Mouse (Mus musculus) testis, postnatal 14 days (tissue): ENCODE results near the gene Dio1.

Experiments used
- DNase-seq: peaks from one replicate; pipeline ENCODE4 v3.0.0; 2021; ENCODE audit warnings: low spot score

The Dio1 gene

DNA sequence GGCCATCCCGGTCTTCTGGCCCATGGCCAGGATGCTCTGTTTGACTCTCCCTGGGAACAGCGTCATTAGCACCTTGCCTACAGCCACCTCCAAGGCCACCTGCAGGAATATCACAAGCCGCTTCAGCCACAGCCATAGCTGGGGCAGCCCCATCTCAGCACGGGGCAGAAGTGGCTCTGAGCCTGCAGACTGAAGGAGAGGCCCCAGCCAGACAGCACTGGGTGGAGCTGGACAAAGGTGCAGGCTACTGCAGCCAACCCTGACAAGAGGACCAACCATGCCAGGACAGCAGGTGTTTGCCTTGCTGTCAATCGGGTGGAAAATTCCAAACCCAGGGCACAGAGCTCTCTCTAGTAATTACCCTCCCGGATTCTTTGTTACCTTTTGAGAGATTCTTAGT is at the start of gene Dio1:
Gene Dio1 (minus strand): TSS at position 204 of the 400 bp plus-strand sequence.
- DNase-seq = no peak

DNA sequence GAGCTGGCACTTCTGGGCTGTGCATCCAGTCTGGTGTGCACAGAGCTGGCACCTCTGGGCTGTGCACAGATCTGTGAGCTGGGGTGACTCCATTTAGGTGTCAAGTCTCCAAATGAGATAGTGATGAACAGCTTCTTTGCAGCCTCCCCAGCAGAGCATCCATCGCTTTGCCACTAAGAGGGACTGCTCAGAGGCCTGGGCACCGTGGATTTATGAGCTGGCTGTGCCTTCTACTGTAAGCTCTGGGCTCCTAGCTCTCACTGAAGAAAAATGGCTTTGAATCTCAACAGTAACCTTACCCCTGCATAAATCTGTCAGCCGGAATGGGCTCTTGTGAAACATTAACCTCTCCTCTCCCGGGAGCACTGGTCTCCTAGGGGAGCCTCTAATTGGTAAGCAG is 47.6 kb upstream of the Dio1 start:
- DNase-seq = no peak

DNA sequence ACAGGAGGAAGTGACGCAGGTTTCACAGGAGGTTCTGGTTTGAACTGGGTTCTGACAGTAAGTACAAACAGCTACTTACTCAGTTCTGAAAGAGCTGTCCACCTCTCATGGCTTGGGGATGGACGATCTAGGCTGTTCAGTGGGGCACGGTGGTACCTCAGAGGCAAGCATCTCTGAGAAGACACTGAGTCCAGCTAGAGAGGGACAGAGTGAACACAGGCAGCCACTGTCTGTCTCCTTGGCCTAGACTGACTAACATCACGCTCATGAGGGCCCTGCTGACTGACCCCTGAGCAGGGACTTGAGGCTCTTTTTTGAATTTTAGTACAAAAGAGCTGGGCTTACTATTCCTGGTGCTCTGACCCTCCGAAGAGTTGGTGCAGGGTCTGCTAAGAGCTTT is 47.2 kb upstream of the Dio1 start:
- DNase-seq = no peak

DNA sequence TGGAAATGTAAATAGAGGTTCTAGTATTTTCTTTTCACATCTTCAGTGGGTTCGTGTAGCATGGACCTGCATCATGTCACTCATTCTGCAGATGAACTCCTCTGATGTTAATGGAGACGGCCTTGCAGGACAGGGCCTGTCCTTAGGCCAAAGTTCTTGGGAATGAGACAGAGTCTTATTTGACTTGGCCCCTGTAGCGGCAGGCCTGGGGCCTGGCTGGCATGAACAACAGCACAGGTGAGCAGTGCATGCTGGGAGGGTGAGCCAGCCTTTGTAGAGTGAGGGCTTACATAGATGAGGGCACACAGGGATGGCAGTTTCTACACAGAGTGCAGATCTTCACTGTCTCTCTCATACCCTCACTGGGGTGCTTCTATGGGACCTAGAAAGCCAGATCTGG is 46.6 kb upstream of the Dio1 start:
- no peak for DNase-seq

DNA sequence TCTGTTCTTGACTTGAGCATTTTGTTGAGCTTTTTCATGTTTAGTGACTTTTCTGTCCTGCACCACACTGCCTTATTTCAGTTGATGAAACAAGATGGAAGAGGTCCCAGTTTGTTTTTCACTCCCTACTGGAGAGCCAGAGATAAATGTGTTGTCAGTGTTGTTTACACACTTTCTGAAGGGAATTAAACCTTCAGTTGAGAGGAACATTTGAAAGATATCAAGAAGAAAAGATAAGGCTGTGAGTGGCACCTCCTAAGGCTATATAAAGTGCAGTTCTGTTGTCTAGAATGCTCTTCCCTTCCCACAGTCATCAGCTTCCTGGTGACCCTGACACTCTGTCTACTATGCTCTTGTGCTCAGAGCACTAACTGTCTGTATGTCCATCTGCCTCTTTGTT is 44.4 kb upstream of the Dio1 start:
- no peak for DNase-seq

DNA sequence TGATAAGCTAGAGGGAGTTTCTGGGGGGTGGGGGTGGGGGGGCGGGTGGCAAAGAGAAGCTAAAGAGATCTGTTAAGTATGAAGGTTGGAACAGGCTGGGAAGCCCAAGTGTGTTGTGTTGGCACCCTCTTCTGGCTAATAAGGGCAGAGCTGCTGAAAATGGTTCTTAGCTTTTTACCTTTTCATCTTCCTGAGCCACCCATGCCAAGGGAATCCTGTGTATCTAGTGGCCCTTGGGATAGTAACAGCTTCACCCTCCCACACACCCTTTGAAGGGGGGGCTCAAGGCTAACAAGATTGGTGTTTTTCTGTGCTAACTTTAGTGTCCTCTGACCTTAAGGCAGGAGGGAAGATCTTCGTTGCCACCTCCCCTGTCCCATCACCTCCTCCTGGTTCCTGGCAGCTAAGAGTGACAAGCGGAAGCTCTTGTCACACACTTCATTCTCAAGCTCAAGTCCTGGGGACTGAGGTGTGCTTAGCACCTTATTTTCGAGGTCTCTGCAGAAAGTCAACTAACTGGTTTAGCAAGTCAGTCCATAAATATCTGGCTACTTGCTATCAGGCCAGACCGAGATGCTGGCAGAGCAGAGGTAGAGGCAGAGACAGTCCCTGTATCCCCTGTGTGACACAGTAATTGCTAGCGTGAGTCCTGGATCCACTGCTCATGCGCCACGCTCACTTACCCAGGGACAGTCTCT is 42.5 kb upstream of the Dio1 start:
- peak; percentile 61 for DNase-seq

DNA sequence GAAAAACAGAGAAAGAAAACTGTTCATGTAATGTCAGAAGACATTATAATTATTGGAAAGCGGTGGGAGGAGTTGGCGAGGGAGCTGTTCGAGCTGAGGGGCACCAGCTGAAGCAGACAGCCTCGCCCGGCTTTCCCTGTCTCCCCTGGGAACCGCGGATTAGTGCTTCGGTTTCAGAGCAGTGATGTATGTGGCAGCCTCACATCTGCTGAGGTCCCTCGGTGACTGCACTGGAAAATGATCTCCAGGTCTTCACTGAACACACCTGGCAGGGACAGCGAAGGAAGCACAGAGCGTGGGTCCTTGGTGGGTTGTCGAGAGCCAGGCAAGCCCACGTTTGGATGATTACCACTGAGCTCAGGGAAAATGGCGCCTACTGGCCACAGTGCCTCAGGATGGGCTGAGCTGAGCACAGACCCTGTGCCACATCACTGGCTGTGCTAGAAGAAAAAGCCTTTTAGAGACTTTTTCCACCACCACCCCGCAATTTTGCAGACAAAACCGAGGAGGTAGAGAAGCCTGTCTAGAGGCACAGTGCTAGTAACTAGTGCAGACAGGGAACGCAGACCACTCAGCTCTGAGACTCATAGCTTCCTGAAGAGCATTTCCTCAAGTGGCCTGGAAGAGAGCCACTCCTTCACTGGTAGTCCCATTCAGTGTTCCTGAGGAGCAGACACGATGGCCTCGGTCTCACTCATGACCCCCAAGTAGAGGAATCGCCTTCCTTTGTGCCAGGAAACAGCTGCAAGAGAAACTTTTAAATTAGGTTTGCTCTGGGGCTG is 41.8 kb upstream of the Dio1 start:
- DNase-seq = no peak

DNA sequence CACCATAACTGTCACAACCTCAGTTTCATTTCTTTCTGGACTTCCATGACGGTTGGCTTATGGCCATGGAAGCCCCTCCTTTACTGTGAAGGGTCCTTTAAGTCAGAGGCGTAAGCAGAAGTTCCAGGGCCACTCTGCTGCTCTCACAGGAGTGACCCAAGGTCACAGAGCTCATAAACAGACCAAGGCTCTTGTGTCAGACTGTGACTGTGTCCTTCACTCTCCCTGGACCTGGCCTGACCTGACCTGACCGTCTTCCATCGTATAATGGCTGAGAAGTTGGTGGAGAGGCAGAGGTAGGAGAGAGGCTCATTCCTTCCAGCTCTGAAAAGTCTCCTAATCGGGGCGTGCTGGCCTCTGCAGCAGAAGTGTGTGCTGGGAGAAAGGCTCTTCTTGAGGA is 40.3 kb upstream of the Dio1 start:
- no peak for DNase-seq

DNA sequence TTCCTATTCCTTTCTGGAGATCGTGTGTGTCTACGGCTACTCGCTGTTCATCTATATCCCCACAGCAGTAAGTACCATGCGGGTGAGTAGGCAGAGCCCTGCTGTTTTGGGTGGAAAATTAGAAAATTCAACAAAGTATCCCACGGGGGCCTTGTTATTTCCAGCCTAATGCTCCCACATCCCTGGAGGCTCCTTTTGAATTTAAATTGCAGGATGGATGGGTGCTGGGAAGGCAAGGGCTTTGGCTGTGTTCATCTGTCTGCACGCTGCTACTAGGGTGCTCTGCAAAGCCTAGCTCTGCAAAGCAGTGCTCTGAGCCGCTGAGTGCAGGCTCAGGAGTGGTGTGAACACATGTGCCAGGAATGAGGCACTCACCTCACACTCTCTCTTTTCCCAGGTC is 37.6 kb upstream of the Dio1 start:
- no peak for DNase-seq

DNA sequence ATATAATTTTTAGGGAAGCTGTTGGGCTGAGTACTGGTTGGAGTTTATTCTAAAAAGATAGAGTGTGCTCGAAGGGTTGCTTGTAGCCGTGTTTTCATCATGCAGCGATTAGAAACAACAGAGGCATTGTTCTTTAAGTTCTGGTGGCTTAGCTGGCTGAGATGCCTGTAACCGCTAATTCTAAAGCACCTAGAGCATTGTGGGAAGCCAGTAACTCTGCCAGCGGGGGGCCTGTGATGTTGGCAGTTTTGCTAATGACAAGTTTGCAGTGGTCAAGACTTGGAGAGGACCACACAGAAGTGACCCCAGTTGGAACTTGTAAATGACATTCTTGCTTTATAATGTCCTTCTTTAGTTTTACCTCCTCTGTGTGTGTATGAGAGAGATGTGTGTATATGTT is 34.4 kb upstream of the Dio1 start:
- no peak for DNase-seq

DNA sequence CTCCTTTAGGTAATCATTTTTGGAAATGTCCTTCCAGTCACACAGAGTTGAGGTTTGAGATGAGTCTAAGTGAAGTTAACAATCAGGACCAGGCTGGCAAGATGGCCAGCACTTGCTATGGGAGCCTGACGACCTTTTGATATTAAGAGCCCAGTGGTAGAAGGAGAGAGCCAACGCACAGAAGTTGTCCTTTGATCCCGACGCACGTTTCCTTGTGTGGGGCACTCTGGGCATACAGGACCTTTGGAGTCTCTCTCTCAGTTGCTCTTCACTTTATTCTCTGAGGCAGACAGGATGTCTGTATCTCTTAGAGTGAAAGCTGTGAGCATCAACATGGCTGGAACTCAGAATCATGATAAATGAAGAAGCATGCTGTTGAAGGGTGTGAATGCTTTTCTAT is 30.5 kb upstream of the Dio1 start:
- DNase-seq = no peak

DNA sequence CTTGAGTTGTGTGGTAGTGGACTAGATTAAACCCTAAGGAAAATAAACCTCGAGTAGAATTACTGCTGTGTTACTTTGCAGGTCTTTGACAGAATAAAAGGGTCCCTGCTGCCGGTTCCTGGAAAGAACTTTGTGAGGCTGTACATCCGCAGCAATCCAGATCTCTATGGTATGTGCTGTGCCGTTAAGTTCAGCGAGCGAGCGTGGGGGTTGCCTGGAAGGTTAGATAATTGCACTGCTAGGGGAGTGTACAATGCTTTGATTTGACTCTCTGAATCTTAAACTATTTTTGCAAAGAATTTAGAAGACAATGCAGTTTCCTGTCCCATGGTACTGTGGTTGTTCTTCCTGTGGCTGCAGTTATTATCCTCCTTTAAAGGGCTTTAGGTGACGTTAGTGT is 29.4 kb upstream of the Dio1 start:
- peak; percentile 24 for DNase-seq

DNA sequence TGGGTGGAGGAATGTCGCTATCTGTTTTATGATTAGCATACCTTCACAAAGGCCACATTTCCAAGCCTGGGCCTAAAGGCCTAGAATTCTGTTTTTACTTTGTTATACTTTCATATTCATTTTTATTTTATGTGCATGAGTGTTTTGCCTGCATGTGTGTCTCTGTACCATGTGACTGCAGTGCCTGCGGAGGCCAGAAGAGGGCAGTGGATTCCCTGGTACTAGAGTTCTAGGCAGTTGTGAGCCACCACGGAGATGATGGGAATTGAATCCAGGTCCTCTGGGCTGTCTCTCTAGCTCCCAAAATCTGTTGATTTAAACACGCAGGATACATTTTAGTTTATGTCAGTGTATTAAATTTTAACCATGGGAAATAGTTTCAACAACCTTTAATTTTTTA is 26.5 kb upstream of the Dio1 start:
- no peak for DNase-seq

DNA sequence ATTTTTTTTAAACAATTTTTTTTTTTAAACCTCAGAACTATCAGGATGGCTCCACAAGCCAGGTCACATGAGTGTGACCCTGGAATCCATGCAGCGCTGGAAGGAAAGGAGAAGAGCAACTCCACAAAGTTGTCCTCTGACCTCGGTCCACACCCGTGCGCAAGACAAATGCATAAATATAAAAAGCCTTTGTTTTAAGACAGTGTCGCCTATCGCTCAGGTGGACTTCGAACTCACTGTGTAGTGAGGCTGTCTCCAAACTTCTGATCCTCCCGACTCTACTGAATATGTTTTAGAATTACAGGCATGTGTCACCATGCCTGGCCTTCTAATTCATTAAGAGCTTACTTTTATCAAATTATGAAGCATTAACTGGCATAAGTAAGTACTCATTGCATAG is 21.6 kb upstream of the Dio1 start:
- no peak for DNase-seq

DNA sequence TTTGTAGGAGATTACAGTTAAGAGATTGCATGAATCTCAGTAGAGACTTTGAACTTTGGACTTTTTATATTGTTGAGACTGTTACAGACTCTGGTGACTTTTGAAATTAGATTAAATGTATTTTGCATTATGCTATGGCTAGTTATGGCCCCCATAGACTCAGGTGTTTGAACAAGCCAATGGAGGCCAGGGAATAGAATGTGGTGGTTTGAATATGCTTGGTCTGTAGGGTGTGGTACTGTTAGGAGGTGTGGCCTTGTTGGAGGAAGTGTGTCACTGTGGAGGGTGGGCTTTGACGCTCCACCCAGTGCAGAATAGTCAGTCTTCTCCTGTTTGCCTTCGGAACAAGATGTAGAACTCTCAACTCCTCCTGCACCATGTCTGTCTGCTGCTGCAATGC is 16.1 kb upstream of the Dio1 start:
- DNase-seq = no peak

DNA sequence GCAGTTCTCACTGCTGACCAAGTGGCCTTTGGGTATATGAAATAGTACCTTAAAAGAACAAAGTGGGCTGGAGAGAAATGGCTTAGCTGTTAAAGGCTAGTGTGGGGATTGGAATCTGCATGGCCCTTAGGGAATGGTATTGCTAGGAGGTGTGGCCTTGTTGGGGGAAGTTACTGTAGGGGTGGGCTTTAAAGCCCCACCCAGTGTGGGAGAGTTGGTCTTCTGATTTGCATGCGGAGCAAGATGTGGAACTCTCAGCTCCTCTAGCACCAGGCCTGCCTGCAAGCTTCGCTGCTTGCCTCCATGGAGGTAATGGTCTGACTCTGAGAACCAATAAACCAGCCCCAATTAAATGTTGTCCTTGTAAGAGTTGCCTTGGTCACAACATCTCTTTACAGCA is 14.1 kb upstream of the Dio1 start:
- no peak for DNase-seq

DNA sequence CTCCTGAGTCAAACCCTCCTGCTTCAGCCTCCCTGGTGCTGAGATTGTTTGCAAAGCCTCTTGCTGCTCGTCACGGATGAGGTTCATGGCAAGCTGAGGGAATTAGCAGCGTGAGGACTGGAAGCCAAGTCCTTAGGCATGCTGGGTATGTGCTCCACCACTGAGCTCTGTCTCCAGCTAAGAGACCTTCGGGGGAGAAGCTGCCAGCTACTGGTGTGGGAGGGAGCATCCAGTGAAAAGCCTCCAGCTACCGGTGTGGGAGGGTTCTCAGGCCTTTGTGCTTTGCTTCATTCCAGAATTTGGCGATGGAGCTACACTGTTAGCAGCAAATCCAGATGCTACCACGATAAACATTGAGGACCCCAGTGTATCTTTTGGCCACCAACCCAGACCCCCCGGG is 11.7 kb upstream of the Dio1 start:
- DNase-seq = peak; percentile 51

DNA sequence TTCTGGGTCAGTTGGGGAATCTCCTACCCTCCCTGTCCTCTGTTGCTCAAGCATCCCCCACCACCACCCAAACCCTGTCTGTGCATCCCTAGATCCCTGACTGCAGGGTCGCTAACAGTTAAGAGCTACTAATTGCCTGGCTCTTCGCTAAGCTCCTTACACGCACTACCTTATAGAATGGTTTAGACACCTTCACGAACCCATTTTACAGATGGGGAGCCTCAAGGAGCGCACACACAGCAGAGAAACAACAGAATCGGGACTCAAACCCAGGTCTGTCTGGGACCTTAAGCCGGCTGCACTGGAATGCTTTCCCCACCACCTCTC is 7.5 kb upstream of the Dio1 start:
- DNase-seq = no peak

DNA sequence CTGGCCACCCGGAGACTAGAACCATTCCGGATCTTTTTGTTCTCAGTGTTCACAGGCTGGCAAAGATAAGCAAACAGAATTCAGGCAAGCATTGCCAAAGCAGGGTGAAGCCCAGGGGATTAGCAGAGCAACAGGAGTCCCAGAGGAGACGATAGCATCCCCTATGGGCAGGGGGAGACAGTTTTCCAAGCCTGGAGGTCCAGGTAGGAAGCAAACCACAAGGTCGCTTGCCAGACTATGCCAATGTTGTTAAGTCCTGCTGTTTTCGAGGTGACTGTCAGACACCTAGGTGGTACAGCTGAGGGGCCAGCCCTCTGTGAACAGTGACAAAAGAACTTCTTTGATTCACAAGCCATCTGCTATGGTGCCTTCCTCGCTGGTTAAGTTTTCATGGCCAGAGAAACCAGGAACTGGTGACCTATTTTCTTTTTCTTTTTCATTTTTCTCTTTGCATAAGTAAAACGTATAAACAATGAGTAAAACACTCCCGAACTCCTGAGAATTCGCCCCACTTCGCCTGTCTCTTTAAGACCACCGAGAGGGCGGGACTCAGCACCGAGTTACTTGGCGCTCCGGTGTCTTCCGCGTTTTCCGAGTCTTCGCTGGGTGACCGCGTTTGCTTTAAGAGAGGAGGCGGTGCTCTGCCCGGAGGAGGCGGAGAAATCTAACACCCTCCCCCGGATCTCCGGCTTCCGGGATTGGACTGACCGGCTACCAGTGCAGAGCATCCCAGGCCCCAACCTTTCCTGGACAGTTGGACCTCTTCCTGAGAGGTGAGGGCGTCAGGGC is 6.9 kb upstream of the Dio1 start, which contains the start of gene Yipf1:
Gene Yipf1 (plus strand): TSS at position 674 of the 789 bp plus-strand sequence.
- peak; percentile 87 for DNase-seq

DNA sequence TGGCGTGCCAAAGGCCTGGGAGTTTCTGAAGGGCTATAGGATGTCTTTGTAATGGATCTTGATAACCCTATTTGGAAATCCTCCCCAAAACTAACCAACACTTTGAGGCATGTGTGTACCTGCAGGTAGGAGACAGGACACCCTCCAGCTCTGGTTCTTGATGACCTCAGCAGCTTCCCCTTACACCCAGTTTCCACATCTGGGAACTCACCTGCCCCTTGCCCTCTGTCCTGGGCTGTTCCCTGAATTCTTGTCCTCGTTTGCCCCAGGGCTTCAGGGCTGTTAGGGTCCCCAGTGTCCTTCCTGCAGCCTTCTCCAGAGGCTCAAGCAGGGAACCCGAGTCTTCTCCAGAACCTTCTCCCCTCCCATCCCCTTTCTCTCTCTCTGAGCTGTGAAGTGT is 3.4 kb downstream of the Dio1 start:
- DNase-seq = no peak

DNA sequence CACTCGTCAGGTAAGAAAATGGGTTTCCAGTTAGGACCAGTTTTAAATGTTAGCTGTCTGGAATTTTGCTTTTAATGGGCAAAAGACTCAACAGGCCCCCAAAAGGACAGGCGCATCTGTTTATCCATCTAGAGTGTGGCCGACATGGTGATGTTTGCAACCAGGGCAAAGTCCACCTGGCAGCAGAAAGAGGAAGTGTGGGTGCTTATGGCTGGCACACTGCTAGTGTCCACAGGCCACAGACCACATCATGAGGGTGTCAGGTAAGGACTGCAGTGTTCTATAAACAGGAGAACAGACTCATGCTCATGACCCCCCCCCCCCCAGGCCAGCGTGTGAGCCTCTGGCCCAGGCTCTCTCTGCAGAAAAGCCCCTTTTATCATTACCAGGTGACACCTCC is 4.1 kb downstream of the Dio1 start:
- DNase-seq = no peak

DNA sequence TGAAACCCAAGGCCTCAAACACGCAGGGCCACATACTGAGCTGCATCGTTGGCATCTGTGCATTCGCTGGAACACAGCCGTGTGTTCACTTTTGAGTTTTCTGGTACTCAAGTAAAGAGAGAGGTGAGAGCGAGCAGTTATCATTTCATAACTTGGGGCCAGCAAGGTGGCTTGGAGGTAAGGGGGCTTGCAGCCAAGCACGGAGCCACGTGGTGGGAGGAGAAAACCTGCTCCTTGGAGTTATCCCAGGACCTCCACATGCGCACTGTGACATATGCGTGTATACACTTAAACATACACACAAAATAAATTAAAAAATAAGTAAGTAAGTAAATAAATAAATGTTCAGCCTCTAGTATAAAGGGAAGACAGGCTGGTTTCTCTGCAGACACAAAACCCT is 4.7 kb downstream of the Dio1 start:
- no peak for DNase-seq

DNA sequence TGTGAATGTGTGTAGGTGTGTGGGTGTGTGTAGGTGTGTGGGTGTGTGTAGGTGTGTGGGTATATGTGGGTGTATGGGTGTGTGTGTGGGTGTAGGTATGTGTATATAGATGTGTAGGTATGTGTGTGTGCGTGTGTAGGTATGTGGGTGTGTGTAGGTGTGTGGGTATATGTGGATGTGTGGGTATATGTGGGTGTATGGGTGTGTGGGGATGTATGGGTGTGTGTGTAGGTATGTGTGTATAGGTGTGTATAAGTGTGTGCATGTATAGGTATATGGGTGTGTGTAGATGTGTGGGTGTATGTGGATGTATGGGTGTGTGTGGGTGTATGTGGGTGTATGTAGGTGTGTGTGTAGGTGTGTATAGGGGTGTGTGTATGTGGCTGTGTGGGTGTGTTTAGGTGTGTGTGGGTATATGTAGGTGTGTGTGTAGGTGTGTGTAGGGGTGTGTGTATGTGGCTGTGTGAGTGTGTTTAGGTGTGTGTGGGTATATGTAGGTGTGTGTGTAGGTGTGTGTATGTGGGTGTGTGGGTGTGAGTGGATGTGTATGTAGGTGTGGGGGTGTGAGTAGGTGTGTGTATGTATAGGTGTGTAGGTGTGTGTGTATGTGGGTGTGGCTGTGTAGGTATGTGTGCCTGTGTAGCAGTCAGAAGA is 5.9 kb downstream of the Dio1 start:
- no peak for DNase-seq
